In genomic region chr3:133317845-133318244, GRCm38 (mm10) we compare ENCODE assay signal across 22 mouse cellular contexts. TPM values are rescaled to one million over a fixed set of nuclear protein-coding genes. Genes with fewer than 3 reads are reported as not detected.
DNase-seq lines count a peak whose midpoint lies in the region; ATAC-seq and TF ChIP-seq lines count a peak whose summit lies in the region.
"Had no signal": no experiment of that assay in that cellular context is flagged by ENCODE, and none has a peak within 500 bp of the region (broad histone marks: within the 10 kb centered on the region; RNA-seq: fewer than 3 reads in every experiment).

No protein-coding gene starts in this region.

- no peak overlapping the region for H3K9ac ChIP-seq in intestine, embryonic 14.5 days (ENCODE audit: low read length)
- no peak overlapping the region for H3K9ac ChIP-seq in intestine, embryonic 15.5 days
- H3K9ac ChIP-seq in CH12.LX (ENCODE audit: insufficient read depth, low read depth) (no peak overlapping the region), MEL (ENCODE audit: control insufficient read depth, low read depth, low read length, poor library complexity, severe bottlenecking) (no peak overlapping the region)
- H3K9ac ChIP-seq: embryonic facial prominence, embryonic 13.5 days; embryonic facial prominence, embryonic 15.5 days; forebrain, embryonic 12.5 days had no signal

- no peak overlapping the region for H3K4me2 ChIP-seq in intestine, embryonic 14.5 days (ENCODE audit: low read length)
- H3K4me2 ChIP-seq in intestine, embryonic 15.5 days (replicated peaks), result no peak overlapping the region
- H3K4me2 ChIP-seq in CH12.LX (ENCODE audit: insufficient read depth, low read depth, poor library complexity, severe bottlenecking), result no peak overlapping the region
- H3K4me2 ChIP-seq: embryonic facial prominence, embryonic 13.5 days; embryonic facial prominence, embryonic 15.5 days; forebrain, embryonic 12.5 days had no signal

- ATAC-seq in intestine, embryonic 14.5 days (replicated peaks; ENCODE audit: low FRiP score, low TSS enrichment, low read depth), result no peak
- no peak for ATAC-seq in intestine, embryonic 15.5 days
- ATAC-seq: forebrain, embryonic 14.5 days; forebrain, embryonic 16.5 days had no signal

- no peak for TF ChIP-seq RAD21 in CH12.LX (IDR thresholded peaks at IDR 0.05; ENCODE audit: low read depth, low read length)
- no peak for TF ChIP-seq RAD21 in MEL (IDR thresholded peaks at IDR 0.05; ENCODE audit: low read depth, low read length)

- no peak for TF ChIP-seq EP300 in CH12.LX (IDR thresholded peaks at IDR 0.05; ENCODE audit: low read length)
- TF ChIP-seq EP300 in MEL (IDR thresholded peaks at IDR 0.05; ENCODE audit: low read depth in 1 of 2, low read length in 2 of 2), result no peak

- intact Hi-C loops in left cerebral cortex, postnatal 4 days (cut with DNase I), result loop anchor here (10.0 kb wide), 2 partner anchors 227 to 1307 kb away; partner anchors contain the start of gene Tet2

- 92% methylated on average over 4 of the region's 4 CpGs for WGBS in intestine, embryonic 14.5 days
- WGBS in intestine, embryonic 15.5 days, result 92% methylated on average over 4 of the region's 4 CpGs

- H3K27me3 ChIP-seq in intestine, embryonic 14.5 days (replicated peaks; ENCODE audit: control insufficient read depth, insufficient read depth, low read length), result no peaks in the 10 kb centered on the region
- H3K27me3 ChIP-seq in intestine, embryonic 15.5 days (replicated peaks), result no peaks in the 10 kb centered on the region
- H3K27me3 ChIP-seq in CH12.LX (replicated peaks) (no peaks in the 10 kb centered on the region), MEL (ENCODE audit: control insufficient read depth in 1 of 2, insufficient read depth in 2 of 2, low read length in 2 of 2) (no peaks in the 10 kb centered on the region)
- H3K27me3 ChIP-seq: embryonic facial prominence, embryonic 13.5 days; embryonic facial prominence, embryonic 15.5 days; forebrain, embryonic 12.5 days had no signal

- DNase-seq in intestine, embryonic 14.5 days (ENCODE audit: low spot score), result peak; percentile 31
- DNase-seq in CH12.LX (ENCODE audit: extremely low read depth) (no peak), MEL (ENCODE audit: low read depth, low spot score) (no peak)
- DNase-seq in lung, postnatal 10 days, result no peak
- no peak for DNase-seq in left cerebral cortex, postnatal 4 days
- DNase-seq: adrenal gland, adult 2 months; adrenal gland, postnatal 10 days; adrenal gland, postnatal 25 days; cerebellum, adult 11 months; cerebellum, adult 18-20 months; cerebellum, adult 8-10 months; cerebellum, adult 9-11 months; cerebellum, postnatal 14 days; cerebellum, postnatal 36 days; embryo, embryonic 11 days had no signal

- dilution Hi-C loops in CH12.LX (cut with MboI; ENCODE audit: extremely low pct_ligation_motif_present, extremely low pct_unique_long_range_greater_than_20kb, low sequenced_read_pairs), result no loop called here

- no peaks in the 10 kb centered on the region; the same call in 1 of the 2 replicates for H3K36me3 ChIP-seq in intestine, embryonic 14.5 days (ENCODE audit: control insufficient read depth, insufficient read depth, low read length)
- H3K36me3 ChIP-seq in intestine, embryonic 15.5 days, result no peaks in the 10 kb centered on the region
- H3K36me3 ChIP-seq in CH12.LX (replicated peaks in 1 of 2; ENCODE audit: control insufficient read depth in 1 of 2, insufficient read depth in 1 of 2, low read length in 1 of 2), result peaks cover 17 to 46% of the 10 kb centered on the region in 2 experiments
- peaks cover 0 to 2% of the 10 kb centered on the region in 2 experiments; a peak in 1 of 4 replicates for H3K36me3 ChIP-seq in MEL (ENCODE audit: control insufficient read depth in 1 of 2, insufficient read depth in 2 of 2, low read length in 2 of 2)
- H3K36me3 ChIP-seq: forebrain, embryonic 12.5 days had no signal

- TF ChIP-seq CTCF in CH12.LX (conservative IDR thresholded peaks at IDR 0.05 in 1 of 2, IDR thresholded peaks at IDR 0.05 in 1 of 2; ENCODE audit: low read depth in 2 of 2, low read length in 2 of 2) (no peak), MEL (IDR thresholded peaks at IDR 0.05 in 2 of 3, conservative IDR thresholded peaks at IDR 0.05 in 1 of 3; ENCODE audit: control insufficient read depth in 1 of 3, insufficient read depth in 1 of 3, low read depth in 2 of 3, low read length in 3 of 3, poor library complexity in 1 of 3, severe bottlenecking in 1 of 3) (no peak)

- H3K79me2 ChIP-seq in CH12.LX (replicated peaks; ENCODE audit: control insufficient read depth, extremely low read depth, insufficient read depth, poor library complexity, severe bottlenecking) (peaks cover 8% of the 10 kb centered on the region), MEL (ENCODE audit: control insufficient read depth, insufficient read depth, low read length, poor library complexity) (no peaks in the 10 kb centered on the region)

- no peak overlapping the region for H3K4me3 ChIP-seq in intestine, embryonic 14.5 days (ENCODE audit: low read depth, low read length)
- H3K4me3 ChIP-seq in intestine, embryonic 15.5 days (replicated peaks), result no peak overlapping the region
- H3K4me3 ChIP-seq in CH12.LX (replicated peaks in 1 of 3; ENCODE audit: low read depth in 2 of 3, low read length in 2 of 3, poor library complexity in 1 of 3) (no peak overlapping the region), MEL (ENCODE audit: control insufficient read depth in 1 of 2, insufficient read depth in 1 of 2, low read depth in 2 of 2, low read length in 2 of 2) (no peak overlapping the region)
- H3K4me3 ChIP-seq: embryonic facial prominence, embryonic 13.5 days; embryonic facial prominence, embryonic 15.5 days; forebrain, embryonic 12.5 days had no signal

- in situ Hi-C loops in CH12.LX (cut with MboI; ENCODE audit: low pct_ligation_motif_present, low pct_unique_long_range_greater_than_20kb, low sequenced_read_pairs), result no loop called here

- H3K9me3 ChIP-seq in intestine, embryonic 14.5 days (ENCODE audit: control insufficient read depth, low read length), result no peaks in the 10 kb centered on the region
- H3K9me3 ChIP-seq in intestine, embryonic 15.5 days, result no peaks in the 10 kb centered on the region
- H3K9me3 ChIP-seq in CH12.LX (replicated peaks; ENCODE audit: low read length), result peaks cover 3% of the 10 kb centered on the region
- H3K9me3 ChIP-seq in MEL (replicated peaks; ENCODE audit: insufficient read depth, low read length), result no peaks in the 10 kb centered on the region
- H3K9me3 ChIP-seq: embryonic facial prominence, embryonic 13.5 days; embryonic facial prominence, embryonic 15.5 days; forebrain, embryonic 12.5 days; G1E had no signal

- TF ChIP-seq POLR2A in CH12.LX (IDR thresholded peaks at IDR 0.05; ENCODE audit: low read depth, low read length), result no peak
- TF ChIP-seq POLR2A in MEL (IDR thresholded peaks at IDR 0.05; ENCODE audit: control insufficient read depth in 1 of 2, insufficient read depth in 1 of 2, low read depth in 1 of 2, low read length in 2 of 2, poor library complexity in 1 of 2), result no peak

- no peaks in the 10 kb centered on the region for H3K4me1 ChIP-seq in intestine, embryonic 14.5 days (replicated peaks; ENCODE audit: control insufficient read depth, insufficient read depth, low read length)
- no peaks in the 10 kb centered on the region; the same call in 1 of the 2 replicates for H3K4me1 ChIP-seq in intestine, embryonic 15.5 days (replicated peaks)
- H3K4me1 ChIP-seq in CH12.LX (ENCODE audit: control insufficient read depth in 1 of 2, insufficient read depth in 2 of 2) (peaks cover 13 to 21% of the 10 kb centered on the region in 2 experiments), MEL (ENCODE audit: control insufficient read depth in 1 of 2, insufficient read depth in 2 of 2, low read length in 2 of 2) (peaks cover 0 to 9% of the 10 kb centered on the region in 2 experiments; a peak in 2 of 4 replicates)
- H3K4me1 ChIP-seq: embryonic facial prominence, embryonic 13.5 days; embryonic facial prominence, embryonic 15.5 days; forebrain, embryonic 12.5 days had no signal

- H3K27ac ChIP-seq in intestine, embryonic 14.5 days (ENCODE audit: low read depth), result no peak overlapping the region
- H3K27ac ChIP-seq in intestine, embryonic 15.5 days, result no peak overlapping the region
- H3K27ac ChIP-seq in CH12.LX (ENCODE audit: insufficient read depth, low read depth) (no peak overlapping the region), MEL (ENCODE audit: control insufficient read depth, low read depth, low read length) (no peak overlapping the region)
- H3K27ac ChIP-seq: embryonic facial prominence, embryonic 13.5 days; embryonic facial prominence, embryonic 15.5 days; forebrain, embryonic 12.5 days had no signal

TF ChIP-seq in CH12.LX, 34 proteins besides CTCF, POLR2A, EP300 and RAD21:
- TF ChIP-seq ELF1 (IDR thresholded peaks at IDR 0.05; ENCODE audit: low read depth, low read length) (no peak), ZKSCAN1 (IDR thresholded peaks at IDR 0.05; ENCODE audit: borderline replicate concordance, low read depth, low read length) (peak; percentile 88)

TF ChIP-seq in MEL, 35 proteins besides CTCF, POLR2A, EP300 and RAD21:
- TF ChIP-seq SMC3 (IDR thresholded peaks at IDR 0.05; ENCODE audit: low read depth, low read length), result no peak
- peak; percentile 82 for TF ChIP-seq ZKSCAN1 (IDR thresholded peaks at IDR 0.05; ENCODE audit: low read depth, low read length)

RNA-seq across cellular contexts. Expression of gene Ppa2, which starts 7.9 kb away (rescaled TPM):
- 107 and 113 TPM in 2 replicates for polyA plus RNA-seq in intestine, embryonic 14.5 days (2014; fragmentation: Nextera tagmentation; extraction: Ambion mirVana)
- 132 and 135 TPM in 2 replicates for polyA plus RNA-seq in intestine, embryonic 15.5 days (2015; fragmentation: Nextera tagmentation; extraction: Ambion mirVana)
- total RNA-seq in CH12.LX (2012; rRNA removed), result 129 and 132 TPM in 2 replicates
- 119 and 145 TPM in 2 replicates for total RNA-seq in CH12.LX (2014; rRNA removed)
- polyA plus RNA-seq in CH12.LX (2012; ENCODE audit: insufficient read length, low read depth), result 98.3 and 101 TPM in 2 replicates
- 34.7 and 36.3 TPM in 2 replicates for total RNA-seq in MEL (2012; rRNA removed)
- 10 to 100 TPM in 1 of 2 experiments, not detected in 1; 33.6 TPM for polyA plus RNA-seq in MEL (2012; ENCODE audit: insufficient read depth in 1 of 2, insufficient read length in 2 of 2, low read depth in 1 of 2, low replicate concordance in 2 of 2, missing spikeins in 1 of 2)
- 10 to 100 TPM; 44.9 to 51.5 TPM for total RNA-seq in left cerebral cortex, postnatal 4 days (2021)
